Mouse (Mus musculus) layer of hippocampus, adult 8-10 months (tissue): ENCODE data around the gene Herpud1. TPM values are rescaled to one million over a fixed set of nuclear protein-coding genes. Genes with fewer than 3 reads are reported as not detected.
"Not testable (repeated sequence)": the region's sequence is repeated elsewhere in the genome, so short reads cannot be mapped to it uniquely, and the experiment has no call there.

Experiments
- DNase-seq, 2 experiments: peaks; one replicate each; pipeline ENCODE4 v3.0.0; 2022; ENCODE audit warnings: low spot score in 2 of 2
- total RNA-seq, 4 experiments: library from RNA; stranded (reverse); gene quantifications; 2 replicates each; pipeline ENCODE4 v1.2.4; 2022

The Herpud1 gene
- total RNA-seq, 4 experiments from 2014 or later: 53.6 to 81.4 (median 65.6) TPM

GRCm38 (mm10) chr8:94399957-94400356 is 13.7 kb downstream of the Herpud1 start:
- not testable (repeated sequence) for DNase-seq

GRCm38 (mm10) chr8:94408443-94409080 is 22.3 kb downstream of the Herpud1 start:
- no peak for DNase-seq

- DNase-seq: no peak
Observed at GRCm38 (mm10) chr8:94409523-94409922, 23.3 kb downstream of the Herpud1 start.

GRCm38 (mm10) chr8:94412518-94412917 is 26.3 kb downstream of the Herpud1 start:
- DNase-seq: no peak

- no peak for DNase-seq
Observed at GRCm38 (mm10) chr8:94413509-94413908, 27.3 kb downstream of the Herpud1 start.

- no peak for DNase-seq
Observed at GRCm38 (mm10) chr8:94415218-94415617, 29.0 kb downstream of the Herpud1 start.

- DNase-seq: no peak
Observed at GRCm38 (mm10) chr8:94418017-94418416, 31.8 kb downstream of the Herpud1 start.

- no peak for DNase-seq
Observed at GRCm38 (mm10) chr8:94422270-94422669, 36.0 kb downstream of the Herpud1 start.

- no peak for DNase-seq
Observed at GRCm38 (mm10) chr8:94427953-94428352, 41.7 kb downstream of the Herpud1 start.

GRCm38 (mm10) chr8:94428420-94428819 is 42.2 kb downstream of the Herpud1 start:
- DNase-seq: no peak

GRCm38 (mm10) chr8:94429376-94429775 is 43.1 kb downstream of the Herpud1 start:
- no peak for DNase-seq

GRCm38 (mm10) chr8:94432212-94432611 is 46.0 kb downstream of the Herpud1 start:
- DNase-seq: no peak

GRCm38 (mm10) chr8:94433981-94434466 is 47.8 kb downstream of the Herpud1 start, which contains the start of gene Nlrc5:
Gene Nlrc5 (plus strand): TSS chr8:94434356.
- peak; percentile 10 to 36 for DNase-seq

- no peak for DNase-seq
Observed at GRCm38 (mm10) chr8:94434958-94435357, 48.7 kb downstream of the Herpud1 start.

GRCm38 (mm10) chr8:94435397-94436111 is 49.3 kb downstream of the Herpud1 start:
- no peak for DNase-seq

- DNase-seq: no peak
Observed at GRCm38 (mm10) chr8:94436112-94436572, 49.9 kb downstream of the Herpud1 start.

GRCm38 (mm10) chr8:94436900-94437299 is 50.7 kb downstream of the Herpud1 start:
- DNase-seq: no peak

GRCm38 (mm10) chr8:94438659-94439058 is 52.4 kb downstream of the Herpud1 start:
- DNase-seq: no peak

- DNase-seq: no peak
Observed at GRCm38 (mm10) chr8:94439691-94440090, 53.5 kb downstream of the Herpud1 start.

GRCm38 (mm10) chr8:94440389-94440788 is 54.2 kb downstream of the Herpud1 start:
- DNase-seq: no peak

- DNase-seq: no peak
Observed at GRCm38 (mm10) chr8:94441686-94442085, 55.4 kb downstream of the Herpud1 start.

GRCm38 (mm10) chr8:94443153-94443552 is 56.9 kb downstream of the Herpud1 start:
- DNase-seq: no peak

GRCm38 (mm10) chr8:94444480-94444879 is 58.2 kb downstream of the Herpud1 start:
- peak in 1 of 2 experiments; percentile 17 for DNase-seq
